Comparison of ENCODE assay signal across 23 mouse cellular contexts in genomic region chr10:93967486-93967885, GRCm38 (mm10).
DNase-seq lines count a peak whose midpoint lies in the region; ATAC-seq and TF ChIP-seq lines count a peak whose summit lies in the region.
"Had no signal": no experiment of that assay in that cellular context is flagged by ENCODE, and none has a peak within 500 bp of the region (broad histone marks: within the 10 kb centered on the region; RNA-seq: fewer than 3 reads in every experiment).

No protein-coding gene starts in this region.

- H3K4me1 ChIP-seq in forebrain, postnatal 0 days (ENCODE audit: insufficient read depth) = no peaks in the 10 kb centered on the region
- no peaks in the 10 kb centered on the region; the same call in 1 of the 2 replicates for H3K4me1 ChIP-seq in forebrain, embryonic 12.5 days
- H3K4me1 ChIP-seq in kidney, postnatal 0 days (replicated peaks; ENCODE audit: insufficient read depth, low read length) = no peaks in the 10 kb centered on the region
- H3K4me1 ChIP-seq in kidney, adult 2 months (ENCODE audit: control insufficient read depth, insufficient read depth, low read length) = no peaks in the 10 kb centered on the region
- no peaks in the 10 kb centered on the region for H3K4me1 ChIP-seq in embryonic facial prominence, embryonic 14.5 days (ENCODE audit: control insufficient read depth, insufficient read depth, low read length)
- H3K4me1 ChIP-seq: heart, embryonic 10.5 days; limb, embryonic 13.5 days; liver, embryonic 13.5 days; neural tube, embryonic 15.5 days; stomach, embryonic 15.5 days had no signal

- no peaks in the 10 kb centered on the region for H3K9me3 ChIP-seq in forebrain, postnatal 0 days (ENCODE audit: low read length)
- no peaks in the 10 kb centered on the region for H3K9me3 ChIP-seq in forebrain, embryonic 12.5 days
- no peaks in the 10 kb centered on the region for H3K9me3 ChIP-seq in kidney, postnatal 0 days (replicated peaks; ENCODE audit: low read length)
- no peaks in the 10 kb centered on the region for H3K9me3 ChIP-seq in embryonic facial prominence, embryonic 14.5 days (ENCODE audit: control insufficient read depth, low read length)
- H3K9me3 ChIP-seq: heart, embryonic 10.5 days; hindbrain, embryonic 10.5 days; limb, embryonic 13.5 days; liver, embryonic 13.5 days; midbrain, embryonic 10.5 days; neural tube, embryonic 15.5 days; stomach, embryonic 15.5 days had no signal

- no peak overlapping the region for H3K27ac ChIP-seq in forebrain, postnatal 0 days (ENCODE audit: low read depth, low read length)
- no peak overlapping the region for H3K27ac ChIP-seq in forebrain, embryonic 12.5 days
- H3K27ac ChIP-seq in kidney, postnatal 0 days = no peak overlapping the region
- H3K27ac ChIP-seq in kidney, adult 2 months (ENCODE audit: insufficient read depth, low read depth, low read length) = no peak overlapping the region
- no peak overlapping the region for H3K27ac ChIP-seq in embryonic facial prominence, embryonic 14.5 days (replicated peaks; ENCODE audit: low read depth, low read length)
- H3K27ac ChIP-seq: heart, embryonic 10.5 days; hindbrain, embryonic 10.5 days; limb, embryonic 13.5 days; liver, embryonic 13.5 days; midbrain, embryonic 10.5 days; neural tube, embryonic 15.5 days; stomach, embryonic 15.5 days had no signal

- ATAC-seq in forebrain, postnatal 0 days = no peak
- ATAC-seq in forebrain, embryonic 12.5 days (ENCODE audit: low FRiP score) = no peak
- ATAC-seq in kidney, postnatal 0 days (replicated peaks; ENCODE audit: low FRiP score, low read depth) = no peak
- no peak for ATAC-seq in embryonic facial prominence, embryonic 14.5 days (ENCODE audit: low read depth)
- ATAC-seq in cerebellum, adult (ENCODE audit: insufficient number of reproducible peaks, low FRiP score, low TSS enrichment) = no peak
- ATAC-seq: forebrain, embryonic 16.5 days had no signal

- DNase-seq in forebrain, postnatal 0 days = no peak
- DNase-seq in kidney, postnatal 0 days (ENCODE audit: low spot score) = no peak
- DNase-seq in kidney, adult 2 months = no peak
- DNase-seq in 3T3-L1 (ENCODE audit: low read depth, low spot score) = peak; percentile 15
- peak; percentile 16 for DNase-seq in embryonic facial prominence, embryonic 14.5 days (ENCODE audit: low spot score)
- DNase-seq: adrenal gland, postnatal 10 days; cerebellum, adult 2 months; cerebellum, postnatal 36 days; embryo, embryonic 11 days; kidney, adult 8-10 months; kidney, postnatal 36 days; liver, embryonic 13.5 days; thymus, adult 18-20 months; thymus, postnatal 4 days had no signal

- no peaks in the 10 kb centered on the region for H3K27me3 ChIP-seq in forebrain, postnatal 0 days (ENCODE audit: insufficient read depth, low read length)
- H3K27me3 ChIP-seq in forebrain, embryonic 12.5 days = no peaks in the 10 kb centered on the region
- H3K27me3 ChIP-seq in kidney, postnatal 0 days (ENCODE audit: insufficient read depth, low read length) = no peaks in the 10 kb centered on the region
- H3K27me3 ChIP-seq in kidney, adult 2 months (replicated peaks; ENCODE audit: control insufficient read depth, insufficient read depth, low read length) = no peaks in the 10 kb centered on the region
- H3K27me3 ChIP-seq in embryonic facial prominence, embryonic 14.5 days (replicated peaks; ENCODE audit: control insufficient read depth, insufficient read depth, low read length) = no peaks in the 10 kb centered on the region
- H3K27me3 ChIP-seq: limb, embryonic 13.5 days; liver, embryonic 13.5 days; neural tube, embryonic 15.5 days; stomach, embryonic 15.5 days had no signal

- no peak overlapping the region for H3K4me3 ChIP-seq in forebrain, postnatal 0 days (ENCODE audit: low read depth, low read length)
- no peak overlapping the region for H3K4me3 ChIP-seq in forebrain, embryonic 12.5 days (replicated peaks)
- no peak overlapping the region for H3K4me3 ChIP-seq in kidney, postnatal 0 days (replicated peaks; ENCODE audit: low read depth, low read length)
- H3K4me3 ChIP-seq in kidney, adult 2 months (ENCODE audit: insufficient read depth, low read depth, low read length) = no peak overlapping the region
- no peak overlapping the region for H3K4me3 ChIP-seq in embryonic facial prominence, embryonic 14.5 days (ENCODE audit: low read depth, low read length)
- H3K4me3 ChIP-seq: heart, embryonic 10.5 days; hindbrain, embryonic 10.5 days; limb, embryonic 13.5 days; liver, embryonic 13.5 days; midbrain, embryonic 10.5 days; neural tube, embryonic 15.5 days; stomach, embryonic 15.5 days had no signal

- no peak for TF ChIP-seq POLR2A in kidney, adult 2 months (IDR thresholded peaks at IDR 0.05; ENCODE audit: low read depth, low read length)

- peaks cover 58% of the 10 kb centered on the region for H3K36me3 ChIP-seq in forebrain, postnatal 0 days (ENCODE audit: insufficient read depth)
- H3K36me3 ChIP-seq in forebrain, embryonic 12.5 days (replicated peaks) = peaks cover 45% of the 10 kb centered on the region
- H3K36me3 ChIP-seq in kidney, postnatal 0 days (ENCODE audit: insufficient read depth, low read length) = 0 out of 2 replicates have a peak, but pooled peaks cover 10% of the 10 kb centered on the region
- no peaks in the 10 kb centered on the region; the same call in 1 of the 2 replicates for H3K36me3 ChIP-seq in kidney, adult 2 months (ENCODE audit: control insufficient read depth, insufficient read depth, low read length)
- peaks cover 40% of the 10 kb centered on the region; the same call in 1 of the 2 replicates for H3K36me3 ChIP-seq in embryonic facial prominence, embryonic 14.5 days (ENCODE audit: control insufficient read depth, insufficient read depth, low read length)

- H3K4me2 ChIP-seq in forebrain, postnatal 0 days (ENCODE audit: low read depth) = no peak overlapping the region
- H3K4me2 ChIP-seq in forebrain, embryonic 12.5 days = no peak overlapping the region
- H3K4me2 ChIP-seq in kidney, postnatal 0 days (ENCODE audit: low read length) = no peak overlapping the region
- no peak overlapping the region for H3K4me2 ChIP-seq in embryonic facial prominence, embryonic 14.5 days (ENCODE audit: low read depth, low read length)
- H3K4me2 ChIP-seq: limb, embryonic 13.5 days; liver, embryonic 13.5 days; neural tube, embryonic 15.5 days; stomach, embryonic 15.5 days had no signal

- TF ChIP-seq CTCF in forebrain, postnatal 0 days (IDR thresholded peaks at IDR 0.05; ENCODE audit: low read depth) = peak; percentile 24; the same call in 1 of the 2 replicates
- TF ChIP-seq CTCF in kidney, postnatal 0 days (IDR thresholded peaks at IDR 0.05; ENCODE audit: low read depth) = peak; percentile 41
- TF ChIP-seq CTCF in kidney, adult 2 months (conservative IDR thresholded peaks at IDR 0.05; ENCODE audit: insufficient read depth, insufficient read length, low read depth, low read length) = no peak

- H3K9ac ChIP-seq in forebrain, postnatal 0 days = no peak overlapping the region
- H3K9ac ChIP-seq in forebrain, embryonic 12.5 days = no peak overlapping the region
- no peak overlapping the region for H3K9ac ChIP-seq in kidney, postnatal 0 days (ENCODE audit: low read depth, low read length)
- H3K9ac ChIP-seq in embryonic facial prominence, embryonic 14.5 days (ENCODE audit: low read depth, low read length) = no peak overlapping the region
- H3K9ac ChIP-seq: limb, embryonic 13.5 days; liver, embryonic 13.5 days; neural tube, embryonic 15.5 days; stomach, embryonic 15.5 days had no signal

Comparison
In these comparisons a context has a peak if more than half of its experiments do, and no peak if none do; other contexts are left out.
1. DNase-seq: peak in 3T3-L1 (single experiment) and embryonic facial prominence, embryonic 14.5 days (single experiment); none in forebrain, postnatal 0 days (single experiment), kidney, postnatal 0 days (single experiment) and kidney, adult 2 months (single experiment).